Mouse (Mus musculus) thymus, adult 2 months (tissue): ENCODE data around the gene Rab11fip2.

ENCODE experiments used
- CTCF ChIP-seq: fragments of 200-500 bp; IDR thresholded peaks from 2 replicates; pipeline ENCODE4 v1.5.1; 2012; ENCODE audit warnings: mild to moderate bottlenecking, control low read depth, low read length, moderate library complexity, borderline replicate concordance; ENCODE audit not compliant: control insufficient read depth, poor library complexity, insufficient read depth; ENCODE audit errors: extremely low read depth
- POLR2A ChIP-seq: fragments of 200-500 bp; IDR thresholded peaks from 2 replicates; pipeline ENCODE4 v1.6.1; 2012; ENCODE audit warnings: mild to moderate bottlenecking, low read length, control low read depth, moderate library complexity; ENCODE audit not compliant: control insufficient read depth, poor library complexity, insufficient read depth; ENCODE audit errors: extremely low read depth

- TF ChIP-seq CTCF: no peak
- TF ChIP-seq POLR2A: no peak
Observed at GRCm38 (mm10) chr19:59853061-59853460, 90.4 kb downstream of the Rab11fip2 start.
